ENCODE assay signal across 8 mouse cellular contexts in the genomic region with DNA sequence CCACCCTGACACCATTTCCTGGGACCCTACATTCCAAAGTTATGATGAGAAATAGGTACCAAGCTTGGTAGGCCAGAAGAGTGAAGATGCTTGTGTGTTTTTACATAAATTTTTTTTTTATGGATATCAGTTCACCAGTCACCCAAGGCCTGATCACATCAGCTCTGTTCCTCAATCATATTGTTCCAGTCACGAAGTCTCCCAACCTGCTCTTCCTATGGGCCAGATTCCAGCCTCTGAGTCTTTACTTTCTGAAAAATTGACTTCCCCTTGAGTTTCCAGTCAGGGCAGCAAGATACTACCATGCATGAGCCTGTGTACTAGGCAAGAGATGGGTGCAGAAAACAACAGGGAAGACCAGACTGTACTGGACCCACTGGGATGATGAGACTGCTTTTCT. TPM values are rescaled to one million over a fixed set of nuclear protein-coding genes. Genes with fewer than 3 reads are reported as not detected.
A peak's percentile ranks its signal among the peaks of the same experiment; 100 is the strongest.
DNase-seq lines count a peak whose midpoint lies in the region; ATAC-seq lines count a peak whose summit lies in the region.

Hnrnpm (minus strand) TSS at position 101 of the 400 bp plus-strand sequence.

- H3K9ac ChIP-seq in kidney, embryonic 15.5 days = peak within 1 kb of the TSS; percentile 53
- peak within 1 kb of the TSS; percentile 100 for H3K9ac ChIP-seq in intestine, embryonic 16.5 days (ENCODE audit: low read depth, low read length)

- peaks cover 14% of the 10 kb centered on the region for H3K36me3 ChIP-seq in kidney, embryonic 15.5 days
- H3K36me3 ChIP-seq in intestine, embryonic 16.5 days (ENCODE audit: control insufficient read depth, insufficient read depth, low read length) = no peaks in the 10 kb centered on the region
- peaks cover 26% of the 10 kb centered on the region for H3K36me3 ChIP-seq in midbrain, embryonic 10.5 days

- peak within 1 kb of the TSS; percentile 76 for H3K4me2 ChIP-seq in kidney, embryonic 15.5 days
- peak within 1 kb of the TSS; percentile 70 for H3K4me2 ChIP-seq in intestine, embryonic 16.5 days (ENCODE audit: low read depth, low read length)

- DNase-seq in kidney, adult 11 months = no peak
- no peak for DNase-seq in adrenal gland, postnatal 36 days
- no peak for DNase-seq in gastrocnemius, postnatal 25 days
- DNase-seq in midbrain, embryonic 10.5 days (ENCODE audit: low spot score) = no peak
- DNase-seq in spleen, postnatal 4 days (ENCODE audit: low spot score in 2 of 2) = no peak

- H3K27ac ChIP-seq in kidney, embryonic 15.5 days = peak within 1 kb of the TSS; percentile 66; the same call in 1 of the 2 replicates
- H3K27ac ChIP-seq in intestine, embryonic 16.5 days (ENCODE audit: low read length) = peak within 1 kb of the TSS; percentile 63
- H3K27ac ChIP-seq in midbrain, embryonic 10.5 days (replicated peaks) = peak within 1 kb of the TSS; percentile 99

- no peaks in the 10 kb centered on the region for H3K9me3 ChIP-seq in kidney, embryonic 15.5 days (replicated peaks)
- no peaks in the 10 kb centered on the region for H3K9me3 ChIP-seq in intestine, embryonic 16.5 days (ENCODE audit: control insufficient read depth, low read length)
- H3K9me3 ChIP-seq in midbrain, embryonic 10.5 days (replicated peaks) = no peaks in the 10 kb centered on the region

- H3K27me3 ChIP-seq in kidney, embryonic 15.5 days = no peaks in the 10 kb centered on the region
- no peaks in the 10 kb centered on the region for H3K27me3 ChIP-seq in intestine, embryonic 16.5 days (replicated peaks; ENCODE audit: control insufficient read depth, insufficient read depth, low read length)
- H3K27me3 ChIP-seq in midbrain, embryonic 10.5 days (ENCODE audit: low read depth, poor library complexity, severe bottlenecking) = no peaks in the 10 kb centered on the region

- H3K4me1 ChIP-seq in kidney, embryonic 15.5 days = peaks cover 28% of the 10 kb centered on the region
- peaks cover 22% of the 10 kb centered on the region for H3K4me1 ChIP-seq in intestine, embryonic 16.5 days (ENCODE audit: control insufficient read depth, insufficient read depth, low read length)
- peaks cover 31% of the 10 kb centered on the region for H3K4me1 ChIP-seq in midbrain, embryonic 10.5 days

- 98% methylated on average over 1 of the region's 1 CpGs for WGBS in kidney, embryonic 15.5 days
- WGBS in intestine, embryonic 16.5 days = 82% methylated on average over 1 of the region's 1 CpGs
- 82% methylated on average over 1 of the region's 1 CpGs for WGBS in midbrain, embryonic 10.5 days

- ATAC-seq in kidney, embryonic 15.5 days (replicated peaks; ENCODE audit: low FRiP score) = no peak
- ATAC-seq in intestine, embryonic 16.5 days = no peak
- ATAC-seq in cerebellum, adult (ENCODE audit: insufficient number of reproducible peaks, low FRiP score, low TSS enrichment) = no peak

- peak within 1 kb of the TSS; percentile 70 for H3K4me3 ChIP-seq in kidney, embryonic 15.5 days (replicated peaks)
- peak within 1 kb of the TSS; percentile 90 for H3K4me3 ChIP-seq in intestine, embryonic 16.5 days (ENCODE audit: low read length)
- H3K4me3 ChIP-seq in midbrain, embryonic 10.5 days = peak within 1 kb of the TSS; percentile 92

RNA-seq across cellular contexts. Expression of gene Hnrnpm, which starts in this region (rescaled TPM):
- polyA plus RNA-seq in kidney, embryonic 15.5 days (2015; fragmentation: Nextera tagmentation; extraction: Ambion mirVana) = 369 and 383 TPM in 2 replicates
- 100 to 1,000 TPM; 136 to 171 TPM for total RNA-seq in adrenal gland, postnatal 36 days (2021)
- total RNA-seq in gastrocnemius, postnatal 25 days (2021) = 10 to 100 TPM; 62.7 to 70.9 TPM
- 271 and 290 TPM in 2 replicates for polyA plus RNA-seq in intestine, embryonic 16.5 days (2015; fragmentation: Nextera tagmentation; extraction: Ambion mirVana)
- polyA plus RNA-seq in midbrain, embryonic 10.5 days (2016; fragmentation: Nextera tagmentation; extraction: Ambion mirVana) = 511 and 521 TPM in 2 replicates
